ENCODE assay signal across 9 mouse cellular contexts in genomic region chr11:59707481-59707880, GRCm38 (mm10). TPM values are rescaled to one million over a fixed set of nuclear protein-coding genes. Genes with fewer than 3 reads are reported as not detected.
A peak's percentile ranks its signal among the peaks of the same experiment; 100 is the strongest.
DNase-seq lines count a peak whose midpoint lies in the region; ATAC-seq and TF ChIP-seq lines count a peak whose summit lies in the region.
"Had no signal": no experiment of that assay in that cellular context is flagged by ENCODE, and none has a peak within 500 bp of the region (broad histone marks: within the 10 kb centered on the region; RNA-seq: fewer than 3 reads in every experiment).

No protein-coding gene starts in this region.

- no peaks in the 10 kb centered on the region for H3K27me3 ChIP-seq in embryonic facial prominence, embryonic 14.5 days (replicated peaks; ENCODE audit: control insufficient read depth, insufficient read depth, low read length)
- no peaks in the 10 kb centered on the region for H3K27me3 ChIP-seq in hindbrain, postnatal 0 days (ENCODE audit: insufficient read depth, low read length)
- no peaks in the 10 kb centered on the region for H3K27me3 ChIP-seq in neural tube, embryonic 13.5 days

- no peak for TF ChIP-seq CTCF in left cerebral cortex, adult 2 months (IDR thresholded peaks at IDR 0.05)
- no peak for TF ChIP-seq CTCF in hindbrain, postnatal 0 days (IDR thresholded peaks at IDR 0.05; ENCODE audit: low read depth)

- peak overlapping the region; percentile 24 for H3K4me2 ChIP-seq in embryonic facial prominence, embryonic 14.5 days (ENCODE audit: low read depth, low read length)
- peak overlapping the region; percentile 27; the same call in 1 of the 2 replicates for H3K4me2 ChIP-seq in hindbrain, postnatal 0 days (ENCODE audit: low read depth, low read length)
- H3K4me2 ChIP-seq in neural tube, embryonic 13.5 days, result peak overlapping the region; percentile 21; the same call in 1 of the 2 replicates

- intact Hi-C loops in left cerebral cortex, adult 2 months (cut with DNase I), result loop anchor here (5.0 kb wide), 1 partner anchor 45 kb away; the partner anchor contains the start of gene Mprip
- intact Hi-C loops in left cerebral cortex, postnatal 10 days (cut with DNase I), result loop anchor here (2.0 kb wide), 1 partner anchor 45 kb away; no protein-coding TSS in a partner anchor

- WGBS in embryonic facial prominence, embryonic 14.5 days, result 31% methylated on average over 2 of the region's 2 CpGs
- 15% methylated on average over 2 of the region's 2 CpGs for WGBS in hindbrain, postnatal 0 days
- WGBS in neural tube, embryonic 13.5 days, result 22% methylated on average over 2 of the region's 2 CpGs

- peaks cover 6% of the 10 kb centered on the region; the same call in 1 of the 2 replicates for H3K36me3 ChIP-seq in embryonic facial prominence, embryonic 14.5 days (ENCODE audit: control insufficient read depth, insufficient read depth, low read length)
- H3K36me3 ChIP-seq in hindbrain, postnatal 0 days (ENCODE audit: insufficient read depth, low read length), result 0 out of 2 replicates have a peak, but pooled peaks cover 5% of the 10 kb centered on the region
- H3K36me3 ChIP-seq in neural tube, embryonic 13.5 days, result peaks cover 5% of the 10 kb centered on the region; the same call in 1 of the 2 replicates

- peaks cover 31% of the 10 kb centered on the region for H3K4me1 ChIP-seq in embryonic facial prominence, embryonic 14.5 days (ENCODE audit: control insufficient read depth, insufficient read depth, low read length)
- H3K4me1 ChIP-seq in hindbrain, postnatal 0 days (ENCODE audit: insufficient read depth, low read length), result peaks cover 13% of the 10 kb centered on the region
- peaks cover 46% of the 10 kb centered on the region for H3K4me1 ChIP-seq in neural tube, embryonic 13.5 days (replicated peaks)

- 0 out of 2 replicates have a peak, but pooled peaks have one; percentile 24 for ATAC-seq in embryonic facial prominence, embryonic 14.5 days (ENCODE audit: low read depth)
- ATAC-seq in hindbrain, postnatal 0 days, result no peak
- peak; percentile 41; the same call in 1 of the 2 replicates for ATAC-seq in neural tube, embryonic 13.5 days (ENCODE audit: low read depth)

- peak overlapping the region; percentile 94 for H3K27ac ChIP-seq in left cerebral cortex, adult 2 months
- H3K27ac ChIP-seq in embryonic facial prominence, embryonic 14.5 days (replicated peaks; ENCODE audit: low read depth, low read length), result peak overlapping the region; percentile 93
- H3K27ac ChIP-seq in hindbrain, postnatal 0 days, result peak overlapping the region; percentile 87
- H3K27ac ChIP-seq in neural tube, embryonic 13.5 days (replicated peaks), result peak overlapping the region; percentile 86

- peak overlapping the region; percentile 38; the same call in 1 of the 2 replicates for H3K9ac ChIP-seq in embryonic facial prominence, embryonic 14.5 days (ENCODE audit: low read depth, low read length)
- H3K9ac ChIP-seq in hindbrain, postnatal 0 days (replicated peaks; ENCODE audit: low read length), result 0 out of 2 replicates have a peak overlapping the region, but pooled peaks have one; percentile 1
- peak overlapping the region; percentile 18; the same call in 1 of the 2 replicates for H3K9ac ChIP-seq in neural tube, embryonic 13.5 days

- no peaks in the 10 kb centered on the region for H3K9me3 ChIP-seq in embryonic facial prominence, embryonic 14.5 days (ENCODE audit: control insufficient read depth, low read length)
- no peaks in the 10 kb centered on the region for H3K9me3 ChIP-seq in hindbrain, postnatal 0 days (ENCODE audit: low read length)
- H3K9me3 ChIP-seq in neural tube, embryonic 13.5 days, result no peaks in the 10 kb centered on the region

- no peak overlapping the region for H3K4me3 ChIP-seq in left cerebral cortex, adult 2 months
- H3K4me3 ChIP-seq in embryonic facial prominence, embryonic 14.5 days (ENCODE audit: low read depth, low read length), result no peak overlapping the region
- H3K4me3 ChIP-seq in hindbrain, postnatal 0 days (ENCODE audit: low read length), result no peak overlapping the region
- H3K4me3 ChIP-seq in neural tube, embryonic 13.5 days, result no peak overlapping the region
- H3K4me3 ChIP-seq: erythroblast, embryonic 14.5 days had no signal

- no peak for DNase-seq in left cerebral cortex, adult 2 months (ENCODE audit: extremely low spot score in 1 of 2, low spot score in 2 of 2)
- no peak for DNase-seq in left cerebral cortex, postnatal 10 days (ENCODE audit: extremely low spot score in 1 of 2, low spot score in 2 of 2)
- peak; percentile 44 for DNase-seq in embryonic facial prominence, embryonic 14.5 days (ENCODE audit: low spot score)
- DNase-seq in hindbrain, postnatal 0 days (ENCODE audit: low spot score), result no peak
- DNase-seq in adrenal gland, postnatal 25 days, result no peak
- DNase-seq in adrenal gland, adult 18-20 months (ENCODE audit: low spot score in 2 of 2), result no peak
- DNase-seq in layer of hippocampus, adult 9-11 months, result no peak

RNA-seq across cellular contexts. Expression of gene Mprip, which starts 46.4 kb away (rescaled TPM):
- 100 to 1,000 TPM; 297 to 299 TPM for total RNA-seq in left cerebral cortex, adult 2 months (2021)
- 100 to 1,000 TPM; 239 to 247 TPM for total RNA-seq in left cerebral cortex, postnatal 10 days (2021)
- polyA plus RNA-seq in embryonic facial prominence, embryonic 14.5 days (2014; fragmentation: Nextera tagmentation; extraction: Ambion mirVana), result 75.0 and 80.4 TPM in 2 replicates
- 149 and 178 TPM in 2 replicates for total RNA-seq in hindbrain, postnatal 0 days (2014; rRNA removed)
- polyA plus RNA-seq in hindbrain, postnatal 0 days (2015; fragmentation: Nextera tagmentation; extraction: Ambion mirVana), result 54.7 and 57.8 TPM in 2 replicates
- polyA plus RNA-seq in neural tube, embryonic 13.5 days (2015; fragmentation: Nextera tagmentation; extraction: Ambion mirVana), result 58.2 and 73.5 TPM in 2 replicates
- total RNA-seq in adrenal gland, postnatal 25 days (2021), result 224 and 228 TPM in 2 replicates
- 100 to 1,000 TPM; 200 to 219 TPM for total RNA-seq in adrenal gland, adult 18-20 months (2021)
